In genomic region chr17:34034064-34034463, GRCm38 (mm10) we compare ENCODE assay signal across 9 mouse cellular contexts. TPM values are rescaled to one million over a fixed set of nuclear protein-coding genes. Genes with fewer than 3 reads are reported as not detected.
DNase-seq lines count a peak whose midpoint lies in the region; ATAC-seq and TF ChIP-seq lines count a peak whose summit lies in the region.
"Had no signal": no experiment of that assay in that cellular context is flagged by ENCODE, and none has a peak within 500 bp of the region (broad histone marks: within the 10 kb centered on the region; RNA-seq: fewer than 3 reads in every experiment).

No protein-coding gene starts in this region.

- TF ChIP-seq POLR2A in small intestine, adult 2 months (IDR thresholded peaks at IDR 0.05; ENCODE audit: low read depth, low read length): no peak

- H3K27me3 ChIP-seq in hindbrain, embryonic 12.5 days: 0 out of 2 replicates have a peak, but pooled peaks cover 9% of the 10 kb centered on the region
- H3K27me3 ChIP-seq in small intestine, adult 2 months (ENCODE audit: control insufficient read depth, insufficient read depth, low read length): 0 out of 2 replicates have a peak, but pooled peaks cover 4% of the 10 kb centered on the region
- H3K27me3 ChIP-seq: stomach, embryonic 15.5 days had no signal

- WGBS in hindbrain, embryonic 12.5 days: 76% methylated on average over 10 of the region's 10 CpGs
- WGBS in small intestine, adult 2 months: 80% methylated on average over 10 of the region's 10 CpGs

- no peak overlapping the region for H3K27ac ChIP-seq in hindbrain, embryonic 12.5 days
- no peak overlapping the region for H3K27ac ChIP-seq in small intestine, adult 2 months (ENCODE audit: insufficient read depth, low read depth, low read length)
- H3K27ac ChIP-seq: stomach, embryonic 15.5 days had no signal

- no peak overlapping the region for H3K4me2 ChIP-seq in hindbrain, embryonic 12.5 days (replicated peaks)

- H3K9ac ChIP-seq in hindbrain, embryonic 12.5 days: no peak overlapping the region; the same call in 1 of the 2 replicates
- H3K9ac ChIP-seq: stomach, embryonic 15.5 days had no signal

- peak; percentile 40 for ATAC-seq in common myeloid progenitor, adult 5-6 weeks (replicated peaks; ENCODE audit: low read depth, poor library complexity, severe bottlenecking)
- no peak for ATAC-seq in hindbrain, embryonic 12.5 days (ENCODE audit: low FRiP score)

- no peaks in the 10 kb centered on the region for H3K9me3 ChIP-seq in hindbrain, embryonic 12.5 days (replicated peaks)
- H3K9me3 ChIP-seq: stomach, embryonic 15.5 days had no signal

- 0 out of 2 replicates have a peak overlapping the region, but pooled peaks have one; percentile 4 for H3K4me3 ChIP-seq in hindbrain, embryonic 12.5 days
- no peak overlapping the region for H3K4me3 ChIP-seq in small intestine, adult 2 months (ENCODE audit: low read depth, low read length)

- peaks cover 50% of the 10 kb centered on the region for H3K4me1 ChIP-seq in hindbrain, embryonic 12.5 days
- H3K4me1 ChIP-seq in small intestine, adult 2 months (ENCODE audit: control insufficient read depth, insufficient read depth, insufficient read length, low read length): peaks cover 22% of the 10 kb centered on the region

- DNase-seq in adrenal gland, adult (ENCODE audit: inconsistent age in 2 of 2, low spot score in 1 of 2): peak; percentile 72 to 89
- DNase-seq in adrenal gland, adult 8-10 months: no peak
- DNase-seq in right cerebral cortex, adult 18-20 months: peak; percentile 63
- DNase-seq in right cerebral cortex, adult 2 months (ENCODE audit: low spot score in 2 of 2): no peak
- DNase-seq in lung, adult 18-20 months: peak; percentile 58 to 64

- peak; percentile 71; the same call in 1 of the 2 replicates for TF ChIP-seq CTCF in small intestine, adult 2 months (IDR thresholded peaks at IDR 0.05; ENCODE audit: extremely low read depth, insufficient read length, insufficient replicate concordance, low read depth, low read length)

- peaks cover 49% of the 10 kb centered on the region for H3K36me3 ChIP-seq in hindbrain, embryonic 12.5 days
- H3K36me3 ChIP-seq in small intestine, adult 2 months (ENCODE audit: control insufficient read depth, insufficient read depth, low read length): peaks cover 37% of the 10 kb centered on the region

RNA-seq across cellular contexts. Expression of gene Rxrb, which starts 2.5 kb away (rescaled TPM):
- 10 to 100 TPM; 54.8 to 70.9 (median 62.7) TPM for total RNA-seq in adrenal gland, adult 8-10 months (2022)
- total RNA-seq in common myeloid progenitor, adult 5-6 weeks (2017): 34.1 and 36.3 TPM in 2 replicates
- polyA plus RNA-seq in hindbrain, embryonic 12.5 days (2016; fragmentation: Nextera tagmentation; extraction: Ambion mirVana): 64.9 and 68.3 TPM in 2 replicates
- polyA plus RNA-seq in small intestine, adult 2 months (2012; rRNA removed): 26.3 and 64.2 TPM in 2 replicates

RNA-seq across cellular contexts. Expression of gene Slc39a7, which starts 2.6 kb away (rescaled TPM):
- 100 to 1,000 TPM; 176 to 248 (median 200) TPM for total RNA-seq in adrenal gland, adult 8-10 months (2022)
- total RNA-seq in common myeloid progenitor, adult 5-6 weeks (2017): 70.5 and 100 TPM in 2 replicates
- polyA plus RNA-seq in hindbrain, embryonic 12.5 days (2016; fragmentation: Nextera tagmentation; extraction: Ambion mirVana): 179 and 187 TPM in 2 replicates
- polyA plus RNA-seq in small intestine, adult 2 months (2012; rRNA removed): 81.5 and 119 TPM in 2 replicates

RNA-seq across cellular contexts. Expression of gene Col11a2, which starts 5.2 kb away (rescaled TPM):
- total RNA-seq in adrenal gland, adult 8-10 months (2022): 1 to 10 TPM in 3 of 4 experiments, under 1 TPM in 1; 0.55 to 1.7 (median 1.4) TPM
- total RNA-seq in common myeloid progenitor, adult 5-6 weeks (2017): 4.1 and 10.4 TPM in 2 replicates
- polyA plus RNA-seq in hindbrain, embryonic 12.5 days (2016; fragmentation: Nextera tagmentation; extraction: Ambion mirVana): 7.8 and 18.0 TPM in 2 replicates
- 0.90 and 2.4 TPM in 2 replicates for polyA plus RNA-seq in small intestine, adult 2 months (2012; rRNA removed)

RNA-seq across cellular contexts. Expression of gene H2-Ke6, which starts 6.2 kb away (rescaled TPM):
- 100 to 1,000 TPM; 249 to 289 (median 271) TPM for total RNA-seq in adrenal gland, adult 8-10 months (2022)
- 43.8 and 60.6 TPM in 2 replicates for total RNA-seq in common myeloid progenitor, adult 5-6 weeks (2017)
- 57.5 and 67.6 TPM in 2 replicates for polyA plus RNA-seq in hindbrain, embryonic 12.5 days (2016; fragmentation: Nextera tagmentation; extraction: Ambion mirVana)
- polyA plus RNA-seq in small intestine, adult 2 months (2012; rRNA removed): 52.4 and 75.8 TPM in 2 replicates

RNA-seq across cellular contexts. Expression of gene Ring1, which starts 9.6 kb away (rescaled TPM):
- 10 to 100 TPM; 42.7 to 84.4 (median 60.7) TPM for total RNA-seq in adrenal gland, adult 8-10 months (2022)
- 11.9 and 12.8 TPM in 2 replicates for total RNA-seq in common myeloid progenitor, adult 5-6 weeks (2017)
- 28.2 and 29.7 TPM in 2 replicates for polyA plus RNA-seq in hindbrain, embryonic 12.5 days (2016; fragmentation: Nextera tagmentation; extraction: Ambion mirVana)
- 15.5 and 29.9 TPM in 2 replicates for polyA plus RNA-seq in small intestine, adult 2 months (2012; rRNA removed)

Comparison
In these comparisons a context has a peak if more than half of its experiments do, and no peak if none do; other contexts are left out.
1. DNase-seq: peak in adrenal gland, adult (2 of 2), right cerebral cortex, adult 18-20 months (single experiment) and lung, adult 18-20 months (2 of 2); none in adrenal gland, adult 8-10 months (single experiment) and right cerebral cortex, adult 2 months (0 of 2).